Mouse (Mus musculus) thymus, postnatal 0 days (tissue): ENCODE results near the gene Senp3. TPM values are rescaled to one million over a fixed set of nuclear protein-coding genes. Genes with fewer than 3 reads are reported as not detected.
"Not testable (repeated sequence)": the region's sequence is repeated elsewhere in the genome, so short reads cannot be mapped to it uniquely, and the experiment has no call there.

Source experiments
- DNase-seq: peaks from one replicate; pipeline ENCODE4 v3.0.0-alpha.2; 2015; ENCODE audit warnings: low spot score
- polyA plus RNA-seq: library from polyadenylated mRNA; unstranded; fragments of >200 nt; fragmentation: Nextera tagmentation; extraction: Ambion mirVana; gene quantifications from 2 replicates; pipeline ENCODE4 v1.2.1, GENCODE M21; 2015

The Senp3 gene
- polyA plus RNA-seq: 60.2 and 69.1 TPM in 2 replicates

DNA sequence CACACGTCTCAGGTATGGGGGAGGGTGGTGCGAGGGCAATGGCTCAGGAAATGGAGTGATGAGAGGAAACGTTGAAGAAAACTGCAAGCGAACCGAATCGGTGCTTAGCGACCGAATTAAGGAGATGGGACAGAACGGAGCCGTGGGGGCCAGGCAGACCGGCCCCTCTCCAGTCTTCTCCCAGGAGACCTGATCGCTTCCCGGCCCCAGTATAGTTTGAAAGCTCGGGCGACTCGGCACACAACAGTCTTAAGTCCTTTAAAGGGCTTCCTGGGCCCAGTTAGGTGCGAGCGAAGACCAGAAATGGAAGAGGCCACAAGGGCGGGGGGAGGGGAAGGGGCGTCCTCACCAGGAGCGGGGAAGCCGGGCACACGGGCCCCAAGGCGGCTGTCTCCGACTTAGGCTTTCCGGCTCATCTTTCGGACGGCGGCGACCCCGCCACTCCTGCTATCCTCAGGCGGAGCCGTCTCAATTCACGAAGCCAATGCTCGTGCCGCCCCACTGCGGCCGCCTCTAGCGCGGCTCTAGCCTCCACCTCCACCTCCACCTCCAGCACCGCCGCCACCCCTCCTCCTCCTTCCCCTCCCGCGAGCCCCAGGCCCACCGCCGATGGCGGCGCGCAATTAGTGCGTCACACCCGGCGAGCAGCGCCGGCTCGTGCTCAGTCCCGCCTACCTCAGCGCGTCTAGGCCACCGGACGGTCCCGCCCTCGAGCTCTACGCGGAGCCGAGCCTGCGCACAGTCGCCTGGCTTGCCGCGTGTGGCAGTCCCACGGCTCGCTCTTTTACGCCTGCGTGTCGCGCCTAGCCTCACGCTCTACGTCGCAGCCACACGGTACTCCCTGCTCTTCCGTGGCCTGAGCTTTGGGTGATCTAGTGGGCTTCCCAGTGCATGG, at the start of gene Senp3:
Gene Senp3 (minus strand): TSS at position 771 of the 895 bp plus-strand sequence.
- peak; percentile 97 for DNase-seq

DNA sequence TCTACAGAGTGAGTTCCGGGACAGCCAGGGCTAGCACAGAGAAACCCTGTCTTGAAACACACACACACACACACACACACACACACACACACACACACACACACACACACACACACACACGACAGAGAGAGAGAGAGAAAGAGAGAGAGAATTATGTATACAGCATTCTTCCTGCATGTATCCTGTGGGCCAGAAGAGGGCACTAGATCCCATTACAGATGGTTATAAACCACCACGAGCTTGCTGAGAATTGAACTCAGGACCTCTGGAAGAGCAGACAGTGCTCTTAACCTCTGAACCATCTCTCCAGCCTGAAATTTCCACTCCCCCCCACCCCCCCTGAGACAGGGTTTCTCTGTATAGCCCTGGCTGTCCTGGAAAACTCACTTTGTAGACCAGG, 49.5 kb upstream of the Senp3 start:
- not testable (repeated sequence) for DNase-seq

DNA sequence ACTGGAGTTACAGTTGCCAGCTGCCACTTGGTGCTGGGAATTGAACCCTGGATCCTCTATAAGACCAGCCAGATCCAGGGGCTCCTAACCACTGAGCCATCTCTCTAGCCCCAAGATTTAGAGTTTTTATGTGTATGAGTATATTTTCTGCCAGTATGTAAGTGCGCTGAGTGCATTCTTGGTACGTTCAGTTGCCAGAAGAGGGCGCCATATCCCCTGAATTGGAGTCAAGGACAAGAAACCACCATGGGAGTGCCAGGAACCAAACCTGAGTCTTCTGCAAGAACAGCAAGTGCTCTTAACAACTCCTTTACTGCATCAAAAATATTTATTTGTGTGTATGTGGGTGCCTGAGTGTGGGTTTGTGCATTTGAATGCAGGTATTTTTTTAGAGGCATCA, 47.2 kb upstream of the Senp3 start:
- DNase-seq: peak; percentile 77

DNA sequence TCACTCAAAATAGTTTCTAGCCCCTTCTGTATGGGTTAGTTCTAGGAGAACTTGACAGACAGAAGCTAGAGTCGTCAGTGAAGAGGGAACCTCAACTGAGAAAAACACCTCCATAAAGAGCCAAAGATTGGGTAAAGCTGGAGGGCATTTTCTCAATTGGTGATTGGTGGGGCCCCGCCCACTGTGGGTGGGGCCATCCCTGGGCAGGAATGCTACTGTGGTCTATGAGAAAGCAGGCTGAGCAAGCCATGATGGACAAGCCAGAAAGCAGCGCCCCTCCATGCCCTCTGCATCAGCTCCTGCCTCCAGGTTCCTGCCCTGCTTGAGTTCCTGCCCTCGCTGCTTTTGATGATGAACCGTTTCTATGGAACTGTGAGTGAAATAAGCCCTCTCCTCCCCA, 44.1 kb upstream of the Senp3 start:
- DNase-seq: no peak

DNA sequence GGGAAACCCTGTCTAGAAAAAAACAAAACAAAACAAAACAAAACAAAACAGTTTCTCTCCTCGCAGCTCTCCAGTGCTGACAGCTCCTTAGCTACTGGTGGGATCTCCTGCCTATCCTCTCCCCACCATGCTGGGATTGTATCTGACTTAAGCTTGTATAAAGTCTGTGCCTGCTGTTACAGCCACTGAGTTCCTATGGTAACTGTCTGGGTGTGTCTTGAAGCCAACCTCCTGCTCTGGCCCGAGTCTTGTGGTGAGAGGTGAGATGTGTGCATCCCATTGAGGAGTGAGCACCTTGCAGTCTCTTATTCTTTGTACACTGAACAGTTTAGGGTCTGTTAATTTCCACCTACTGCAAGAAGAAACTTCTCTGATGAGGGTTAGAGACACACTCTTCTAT, 41.2 kb upstream of the Senp3 start:
- DNase-seq: no peak

DNA sequence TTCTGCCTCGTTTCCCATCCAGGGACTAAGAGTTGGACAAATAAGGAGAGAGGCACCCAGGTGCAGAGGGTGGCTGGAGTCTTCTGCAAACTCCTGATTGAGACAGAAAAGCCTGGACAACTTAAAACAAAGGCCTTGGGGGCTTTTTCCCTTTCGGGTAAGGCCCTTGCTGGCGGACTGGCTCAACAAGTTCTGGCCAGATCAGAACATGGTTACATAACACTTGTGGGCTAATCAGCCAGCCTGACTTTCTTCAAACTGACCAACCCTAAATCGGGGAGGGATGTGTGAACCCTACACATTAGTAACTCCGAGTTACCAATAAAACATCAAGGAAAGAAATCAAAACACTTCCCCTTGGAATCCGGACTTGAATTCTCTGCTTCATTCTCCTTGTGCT, 39.0 kb upstream of the Senp3 start:
- no peak for DNase-seq

DNA sequence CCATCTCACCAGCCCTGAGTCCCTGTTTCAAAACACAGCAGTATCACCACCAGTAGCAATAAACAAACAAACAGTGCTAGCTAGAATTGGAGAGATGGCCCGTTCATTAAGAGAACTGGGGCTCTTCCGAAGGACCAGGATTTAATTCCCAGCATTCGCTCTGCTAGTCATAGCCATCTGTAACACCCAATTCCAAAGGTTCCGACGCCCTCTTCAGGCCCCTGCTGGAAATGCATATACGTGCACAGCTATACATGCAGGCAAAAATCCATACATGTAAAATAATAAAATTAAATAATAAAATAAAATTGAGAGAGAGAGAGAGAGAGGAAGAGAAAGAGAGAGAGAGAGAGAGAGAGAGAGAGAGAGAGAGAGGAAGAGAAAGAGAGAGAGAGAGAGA, 37.5 kb upstream of the Senp3 start:
- no peak for DNase-seq

DNA sequence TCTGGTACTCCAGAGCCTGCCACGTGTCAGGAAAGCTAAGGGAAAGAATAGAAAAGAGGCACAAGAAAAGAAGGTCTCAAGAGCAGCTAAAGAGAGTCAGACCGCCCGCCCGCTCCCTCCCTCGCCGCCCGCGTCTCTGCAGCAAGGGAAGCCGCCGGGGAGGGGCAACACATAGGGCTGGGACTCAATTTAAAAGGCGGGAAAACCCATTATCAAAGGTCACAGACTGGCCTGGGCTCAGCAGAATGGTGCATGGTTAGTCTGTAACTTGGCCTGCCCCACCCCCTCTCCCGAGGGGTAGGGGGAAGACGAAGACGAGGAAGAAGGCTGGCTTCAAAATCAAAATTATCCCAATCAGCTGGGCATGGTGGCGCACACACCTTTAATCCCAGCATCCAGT, 36.8 kb upstream of the Senp3 start:
- DNase-seq: no peak

DNA sequence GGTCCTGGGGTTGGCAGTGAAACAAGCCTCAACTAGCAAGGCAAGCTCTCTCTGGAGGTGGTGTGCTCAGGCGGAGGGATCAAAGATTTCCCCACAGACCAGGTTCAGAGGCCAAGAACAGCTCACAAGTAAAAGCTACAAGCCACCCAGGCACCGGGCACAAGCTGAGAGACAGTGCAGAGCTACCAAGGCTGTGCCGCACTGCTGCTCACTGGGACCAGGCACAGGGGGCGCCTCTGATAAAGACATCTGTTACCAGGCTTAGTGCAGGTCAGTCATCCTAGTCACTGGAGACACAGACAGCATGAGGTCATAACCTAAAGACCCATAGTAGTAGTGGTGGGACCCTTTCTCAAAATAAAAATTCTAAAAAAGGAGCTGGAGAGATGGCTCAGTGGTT, 35.1 kb upstream of the Senp3 start:
- no peak for DNase-seq

DNA sequence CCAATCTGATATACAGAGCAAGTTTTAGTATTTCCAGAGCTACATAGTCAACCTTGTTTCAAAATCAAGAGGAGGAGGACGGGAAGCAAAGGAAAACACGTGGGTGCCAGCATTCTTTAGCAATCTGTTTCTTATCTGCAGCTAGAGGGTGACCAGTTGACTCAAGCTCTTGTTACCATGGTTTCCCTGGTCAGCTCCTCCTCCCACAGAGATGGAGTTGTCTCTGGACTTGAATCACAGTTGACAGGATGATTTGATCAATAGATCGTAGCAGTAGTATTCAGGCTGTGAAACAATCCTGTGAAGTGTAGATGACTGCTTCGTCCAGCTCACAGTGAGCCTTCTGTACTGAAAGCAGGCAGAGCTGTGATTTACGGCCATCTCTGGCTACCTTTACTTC, 34.0 kb upstream of the Senp3 start:
- no peak for DNase-seq

DNA sequence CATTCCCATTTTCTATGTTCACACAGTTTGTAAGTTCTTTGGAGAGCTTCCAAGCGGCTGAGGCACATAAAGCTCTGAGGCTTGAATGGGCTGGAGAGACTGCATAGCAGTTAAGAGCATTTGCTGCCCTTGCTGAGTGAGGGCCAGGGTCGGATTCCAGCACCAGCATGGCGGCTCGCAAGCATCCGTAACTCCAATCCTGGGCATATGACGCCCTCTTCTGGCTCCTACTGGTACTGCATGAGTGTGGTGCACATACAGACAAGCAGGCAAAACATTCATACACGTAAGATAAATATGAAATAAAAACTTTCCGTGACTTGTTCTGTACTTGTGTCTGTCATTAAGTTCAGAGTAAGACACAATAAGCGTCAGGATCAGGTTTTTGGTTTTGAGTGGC, 33.6 kb upstream of the Senp3 start:
- peak; percentile 11 for DNase-seq

DNA sequence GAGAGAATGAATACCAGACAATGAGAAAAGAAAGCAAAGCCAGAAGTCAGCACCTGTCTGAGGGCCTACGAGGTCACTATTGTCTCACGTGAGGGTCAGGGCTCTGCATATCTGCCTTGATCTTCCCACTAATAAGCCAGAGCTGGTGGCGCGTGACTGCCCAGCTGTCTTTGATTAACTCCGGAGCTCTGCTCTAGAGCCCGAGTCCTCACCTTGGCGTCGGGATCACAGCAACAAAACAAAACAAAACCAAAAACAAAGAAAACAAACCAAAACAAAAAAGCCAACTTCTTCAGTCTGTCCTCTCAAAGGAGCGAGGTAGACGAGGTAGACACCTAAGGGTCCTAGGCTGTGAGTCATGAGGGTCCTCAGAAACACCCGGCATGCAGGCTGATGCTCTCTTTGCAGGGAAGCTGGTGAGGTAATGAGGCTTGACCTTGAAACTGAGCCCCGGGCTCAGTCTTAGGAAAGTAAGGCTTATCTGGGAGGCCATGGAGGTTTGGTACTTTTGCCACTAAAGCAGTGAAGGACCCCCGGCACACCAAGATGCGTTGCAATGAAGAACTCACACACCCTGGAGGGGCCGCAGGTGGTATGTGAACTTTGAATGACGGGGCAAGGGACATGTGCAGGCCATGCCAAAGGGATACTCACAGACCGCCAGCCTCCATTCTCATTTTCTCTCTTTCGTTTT, 32.9 kb upstream of the Senp3 start:
- DNase-seq: no peak

DNA sequence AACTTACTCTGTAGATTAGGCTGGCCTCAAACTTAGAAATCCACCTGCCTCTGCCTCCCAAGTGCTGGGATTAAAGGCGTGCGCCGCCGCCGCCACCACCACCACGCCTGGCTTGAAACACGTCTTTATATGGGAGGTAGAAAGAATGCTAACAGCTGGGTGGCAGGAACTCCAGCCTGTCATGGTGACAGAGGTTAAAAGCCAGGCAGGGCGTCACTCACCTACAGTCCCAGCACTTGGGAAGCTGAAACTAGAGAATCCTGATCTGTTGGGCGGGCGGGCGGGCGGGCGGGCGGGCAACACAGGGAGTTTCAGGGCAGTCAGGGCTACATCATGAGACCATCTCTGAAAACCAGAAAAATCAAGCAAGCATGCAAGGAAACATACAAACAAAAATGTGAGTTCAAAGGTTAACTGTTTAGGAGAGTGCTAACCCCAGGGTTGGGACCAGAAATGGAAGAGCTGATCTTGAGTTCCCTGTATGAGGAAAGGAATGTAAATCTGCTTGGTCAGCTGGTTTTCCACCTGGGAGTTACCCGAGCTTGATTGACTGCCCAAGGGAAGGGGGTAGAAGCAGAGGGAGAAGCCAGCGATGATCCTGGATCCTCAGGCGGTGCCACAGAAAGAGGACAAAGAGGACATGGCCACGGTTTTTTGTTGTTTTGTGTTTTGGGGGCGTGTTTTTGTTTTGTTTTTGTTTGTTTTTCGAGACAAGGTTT, 31.2 kb upstream of the Senp3 start:
- no peak for DNase-seq

DNA sequence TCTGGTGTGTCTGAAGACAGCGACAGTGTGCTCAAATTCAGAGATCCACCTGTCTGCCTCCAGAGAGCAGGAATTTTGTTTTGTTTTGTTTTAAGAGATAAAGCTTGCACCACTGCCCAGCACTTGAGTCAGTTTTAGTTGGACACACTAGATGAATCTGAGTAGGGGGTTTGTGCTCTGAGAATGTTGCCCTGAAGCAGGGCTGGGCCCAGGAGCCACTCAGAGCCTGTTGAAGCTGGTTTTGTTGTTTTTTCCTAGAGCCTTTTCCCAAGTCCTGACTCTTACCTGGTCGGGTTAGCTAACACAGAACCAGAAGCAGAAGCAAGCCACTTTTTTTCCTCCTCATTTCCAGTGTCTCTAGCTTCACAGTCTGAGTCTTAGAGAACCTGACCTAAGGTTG, 29.2 kb upstream of the Senp3 start:
- no peak for DNase-seq

DNA sequence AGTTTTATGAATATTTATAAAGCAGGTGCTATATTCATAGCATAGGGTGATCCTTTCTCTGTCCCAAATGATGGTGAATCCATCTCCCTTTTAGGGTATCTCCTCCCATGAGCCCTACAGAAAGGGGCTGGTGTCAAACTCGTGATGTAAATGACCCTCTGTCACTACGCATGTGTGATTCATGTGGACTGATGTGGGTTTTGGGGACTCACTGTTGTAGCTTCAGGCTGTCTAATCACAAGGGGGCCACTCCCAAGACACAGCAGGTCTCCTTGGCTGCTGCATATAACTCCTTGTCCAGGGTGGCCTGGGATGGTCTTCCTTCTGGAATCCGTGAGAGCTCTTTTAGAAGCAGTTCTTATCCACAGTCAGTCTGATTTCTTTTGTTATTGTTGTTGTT, 28.6 kb upstream of the Senp3 start:
- no peak for DNase-seq

DNA sequence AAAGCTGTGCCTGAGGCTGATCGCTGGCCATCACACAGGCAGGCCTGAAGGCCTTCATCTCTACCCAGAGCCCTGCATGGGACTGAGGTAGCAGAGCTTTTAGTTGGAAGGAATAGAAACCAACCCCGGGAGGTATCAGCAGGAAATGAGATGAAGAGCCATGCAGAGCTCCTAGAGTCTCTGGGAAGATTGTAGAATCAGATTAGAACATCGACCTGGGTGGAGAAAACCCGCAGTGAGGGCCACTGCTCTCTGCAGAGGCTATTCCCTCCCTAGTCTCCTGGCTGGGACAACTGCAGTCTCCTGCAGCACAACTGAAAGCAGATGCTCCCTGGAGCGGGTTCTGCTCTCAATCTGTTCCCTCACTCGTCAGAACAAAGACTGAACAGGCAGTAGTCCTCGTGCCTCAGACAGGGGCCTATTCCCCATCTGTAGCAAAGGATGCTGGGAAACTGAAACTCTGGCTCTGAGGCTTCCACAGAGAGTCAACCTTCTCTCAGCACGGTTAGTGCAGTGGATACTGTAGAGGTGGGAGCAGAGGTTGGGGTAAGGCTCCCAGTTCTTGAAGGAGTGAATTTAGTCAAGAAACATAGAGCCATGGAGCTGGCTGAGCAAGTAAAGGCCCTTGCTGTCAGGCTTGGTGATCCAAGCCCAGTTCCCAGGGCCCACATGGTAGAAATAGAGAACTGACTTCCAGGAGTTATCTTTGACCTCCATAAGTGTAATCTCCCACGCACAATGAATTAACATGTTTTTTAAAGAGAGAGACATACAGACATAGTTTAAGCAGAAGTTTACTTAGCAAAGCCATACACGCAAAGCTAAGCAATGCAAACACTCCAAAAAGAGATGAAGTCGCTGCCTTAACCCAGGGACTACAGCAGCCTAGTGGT, 27.9 kb upstream of the Senp3 start:
- no peak for DNase-seq

DNA sequence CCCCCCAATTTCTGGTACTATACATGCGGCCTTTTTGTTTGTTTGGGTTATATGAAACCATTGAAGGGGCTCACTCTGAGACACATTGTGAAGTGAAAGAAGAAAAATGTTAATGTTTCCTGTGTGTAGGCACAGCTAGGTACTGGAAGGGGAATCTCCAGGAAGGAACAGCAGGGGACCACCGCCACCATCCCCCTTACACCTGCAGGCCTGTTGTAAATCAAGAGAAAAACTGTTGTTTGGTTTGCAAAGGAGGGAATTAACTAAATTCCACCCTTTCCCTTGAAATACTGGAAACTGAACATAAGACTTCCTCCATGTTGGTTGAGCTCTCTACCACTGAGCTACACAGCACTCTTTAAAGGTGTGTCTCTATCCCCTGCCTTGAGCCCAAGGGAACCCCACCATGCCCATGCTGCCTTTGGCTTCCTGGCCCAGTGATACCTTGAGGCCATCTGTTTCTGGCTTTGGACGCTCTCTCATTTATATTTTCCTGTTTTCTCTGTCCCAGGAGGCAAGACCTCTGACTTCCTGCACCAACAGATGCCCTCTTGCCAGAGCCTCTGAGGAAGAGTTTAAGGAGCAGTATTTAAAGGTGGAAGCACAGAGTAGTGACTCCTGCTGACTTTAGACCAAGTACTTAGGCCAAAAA, 26.9 kb upstream of the Senp3 start:
- no peak for DNase-seq

DNA sequence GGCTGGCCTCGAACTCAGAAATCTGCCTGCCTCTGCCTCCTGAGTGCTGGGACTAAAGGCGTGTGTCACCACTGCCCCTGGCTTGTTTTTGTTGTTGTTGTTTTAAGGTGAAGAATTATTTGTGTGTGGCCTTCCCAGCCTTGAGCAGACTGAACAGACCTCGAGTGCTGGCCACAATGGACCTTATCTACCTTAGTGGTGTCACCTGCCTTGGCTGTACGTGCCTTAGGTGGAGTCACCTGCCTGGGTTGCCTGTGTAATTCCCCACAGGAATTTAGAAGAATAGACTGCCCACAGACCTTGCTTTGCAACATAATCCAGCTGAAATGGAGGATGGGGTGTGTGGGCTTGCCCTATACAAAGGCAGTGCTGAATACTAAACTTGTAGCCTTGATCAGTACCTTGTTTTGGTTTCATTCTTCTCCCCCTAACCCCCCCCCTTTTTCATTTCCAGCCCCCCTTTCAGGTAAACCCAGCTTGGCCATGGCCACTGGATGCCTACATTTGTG, 26.0 kb upstream of the Senp3 start:
- no peak for DNase-seq

DNA sequence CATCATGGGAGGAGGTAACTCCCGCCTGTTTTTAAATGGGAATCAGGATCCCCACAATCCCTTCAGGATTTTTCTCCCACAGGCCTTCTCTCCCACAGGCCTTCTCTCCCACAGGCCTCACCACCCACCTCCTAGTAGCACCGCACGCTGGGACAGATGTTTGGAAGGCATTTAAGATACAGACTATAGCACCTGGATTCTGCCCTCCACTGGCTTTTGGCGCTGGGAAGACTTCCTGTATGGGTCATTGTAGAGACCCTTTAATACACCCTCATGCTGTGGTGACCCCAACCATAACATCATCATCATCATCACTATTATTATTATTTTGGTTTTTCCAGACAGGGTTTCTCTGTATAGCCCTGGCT, 25.6 kb upstream of the Senp3 start:
- no peak for DNase-seq

DNA sequence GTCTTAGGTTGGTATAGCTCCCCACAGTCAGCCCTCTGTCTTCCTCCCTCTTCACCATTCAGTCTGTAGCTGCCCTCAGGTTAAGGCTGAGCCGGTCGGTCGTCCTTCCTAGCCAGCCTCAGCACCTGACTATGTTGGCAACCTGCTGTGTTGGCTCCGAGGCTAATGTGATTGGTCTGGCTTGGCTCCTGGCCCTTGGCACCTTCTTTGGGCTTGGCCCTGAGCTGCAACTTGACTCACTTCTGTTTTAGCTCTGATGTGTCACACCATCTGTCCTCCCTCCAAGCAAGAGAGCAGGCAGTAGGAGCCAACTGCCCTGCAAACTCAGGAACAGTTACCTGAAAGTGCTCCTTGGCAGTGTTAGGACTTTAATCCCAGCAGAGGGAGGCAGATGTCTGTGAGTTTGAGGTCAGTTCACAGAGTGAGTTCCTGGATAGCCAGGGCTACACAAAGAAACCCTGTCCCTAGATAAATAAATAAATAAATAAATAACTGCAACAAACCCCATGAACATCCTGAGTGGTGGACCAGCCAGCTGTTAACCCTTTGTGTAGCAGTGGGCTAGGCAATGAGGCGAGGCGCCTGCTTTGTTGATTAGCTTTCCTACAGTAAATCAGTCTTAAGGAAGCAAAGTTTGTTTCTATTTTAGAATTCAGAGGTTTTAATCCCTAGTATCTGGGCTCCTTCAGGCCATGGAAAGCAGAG, 25.0 kb upstream of the Senp3 start:
- DNase-seq: no peak
